Mouse (Mus musculus): ENCODE results near the gene Col5a2.
A peak's percentile ranks its signal among the peaks of the same experiment; 100 is the strongest.
"Not testable (repeated sequence)": the region's sequence is repeated elsewhere in the genome, so short reads cannot be mapped to it uniquely, and the experiment has no call there.

The Col5a2 gene

GRCm38 (mm10) chr1:45429145-45429544 is 73.9 kb downstream of the Col5a2 start:
- DNase-seq (ENCODE audit: low spot score in 2 of 2): not testable (repeated sequence)

- DNase-seq (ENCODE audit: low spot score in 2 of 2): no peak
These were observed 79.2 kb downstream of the Col5a2 start for GRCm38 (mm10) chr1:45423915-45424314.

GRCm38 (mm10) chr1:45420554-45420953 is 82.5 kb downstream of the Col5a2 start:
- no peak for DNase-seq (ENCODE audit: low spot score in 2 of 2)

GRCm38 (mm10) chr1:45419858-45420257 is 83.2 kb downstream of the Col5a2 start:
- no peak for DNase-seq (ENCODE audit: low spot score in 2 of 2)

GRCm38 (mm10) chr1:45381866-45382265 is 121.2 kb downstream of the Col5a2 start:
- DNase-seq (ENCODE audit: low spot score in 2 of 2): no peak

- no peak for DNase-seq (ENCODE audit: low spot score in 2 of 2)
These were observed 122.9 kb downstream of the Col5a2 start for GRCm38 (mm10) chr1:45379992-45380690.

GRCm38 (mm10) chr1:45365427-45365826 is 137.7 kb downstream of the Col5a2 start:
- DNase-seq (ENCODE audit: low spot score in 2 of 2): no peak

GRCm38 (mm10) chr1:45363274-45363673 is 139.8 kb downstream of the Col5a2 start:
- DNase-seq (ENCODE audit: low spot score in 2 of 2): no peak

- no peak for DNase-seq (ENCODE audit: low spot score in 2 of 2)
These were observed 143.4 kb downstream of the Col5a2 start for GRCm38 (mm10) chr1:45359673-45360072.

GRCm38 (mm10) chr1:45359147-45359546 is 143.9 kb downstream of the Col5a2 start:
- DNase-seq (ENCODE audit: low spot score in 2 of 2): no peak

- no peak for DNase-seq (ENCODE audit: low spot score in 2 of 2)
These were observed 145.1 kb downstream of the Col5a2 start for GRCm38 (mm10) chr1:45358020-45358419.

- peak in 1 of 2 experiments; percentile 3 for DNase-seq (ENCODE audit: low spot score in 2 of 2)
These were observed 147.1 kb downstream of the Col5a2 start for GRCm38 (mm10) chr1:45355944-45356343.

- no peak for DNase-seq (ENCODE audit: low spot score in 2 of 2)
These were observed 173.9 kb downstream of the Col5a2 start for GRCm38 (mm10) chr1:45329149-45329548.

Measured in right cerebral cortex, postnatal 36 days (tissue).